Mouse (Mus musculus): ENCODE measurements around the gene Gm20388. TPM values are rescaled to one million over a fixed set of nuclear protein-coding genes. Genes with fewer than 3 reads are reported as not detected.

Gene Gm20388
- total RNA-seq, 1 experiment = 27.0 TPM

DNA sequence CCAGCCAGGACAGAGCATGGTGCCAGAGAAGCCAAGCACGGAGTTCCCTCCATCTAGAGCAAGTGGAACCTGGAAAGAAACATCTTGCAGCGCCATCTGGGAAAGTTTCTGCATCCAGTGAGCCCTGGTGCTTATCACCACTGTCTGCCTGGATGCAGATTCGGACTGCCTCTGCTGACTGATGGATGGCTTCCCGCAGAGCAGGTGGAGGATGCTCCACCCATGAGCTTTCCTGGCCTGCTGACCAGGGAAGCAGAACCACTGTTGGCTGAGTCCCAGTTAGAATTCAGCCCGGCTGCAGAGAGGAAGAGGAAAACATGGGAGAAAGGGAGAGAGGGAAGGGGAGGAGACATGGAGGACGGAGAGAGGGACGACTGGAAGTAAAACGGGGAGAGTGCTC is 777.1 kb downstream of the Gm20388 start:
- Histone ChIP-seq H3K9ac (ENCODE audit: insufficient read depth, low read depth, low read length, poor library complexity, severe bottlenecking) (no peak overlapping the region), H3K4me1 (ENCODE audit: control insufficient read depth in 2 of 2, insufficient read depth in 2 of 2, low read length in 2 of 2, poor library complexity in 1 of 2) (no peaks in the 10 kb centered on the region), H3K4me3 (ENCODE audit: insufficient read depth in 1 of 2, low read depth in 1 of 2, low read length in 2 of 2, poor library complexity in 1 of 2, severe bottlenecking in 1 of 2) (no peak overlapping the region), H3K9me3 (ENCODE audit: control insufficient read depth, insufficient read depth, low read depth, low read length) (no peaks in the 10 kb centered on the region), H3K36me3 (ENCODE audit: control insufficient read depth, insufficient read depth, low read length, poor library complexity, severe bottlenecking) (no peaks in the 10 kb centered on the region), H3K27ac (ENCODE audit: insufficient read depth, low read depth, low read length, poor library complexity, severe bottlenecking) (no peak overlapping the region)
- in situ Hi-C loops (cut with MboI; ENCODE audit: low sequenced_read_pairs in 2 of 2, unreplicated experiment in 2 of 2) = loop anchor here in 1 of 2 experiments (25.0 kb wide), 1 partner anchor 100 kb away; no protein-coding TSS in a partner anchor
- no peak for DNase-seq (ENCODE audit: low read depth, low spot score)
- no peak for TF ChIP-seq CHD2 (IDR thresholded peaks at IDR 0.05; ENCODE audit: low read depth, low read length)
- TF ChIP-seq ZNF384 (IDR thresholded peaks at IDR 0.05; ENCODE audit: low read depth, low read length) = no peak
- TF ChIP-seq ZC3H11A (IDR thresholded peaks at IDR 0.05; ENCODE audit: borderline replicate concordance, low read depth, low read length) = no peak
- TF ChIP-seq MAFK (IDR thresholded peaks at IDR 0.05; ENCODE audit: insufficient read depth, low read depth, low read length) = no peak
- TF ChIP-seq HCFC1 (IDR thresholded peaks at IDR 0.05; ENCODE audit: borderline replicate concordance, insufficient read depth, low read length) = no peak

DNA sequence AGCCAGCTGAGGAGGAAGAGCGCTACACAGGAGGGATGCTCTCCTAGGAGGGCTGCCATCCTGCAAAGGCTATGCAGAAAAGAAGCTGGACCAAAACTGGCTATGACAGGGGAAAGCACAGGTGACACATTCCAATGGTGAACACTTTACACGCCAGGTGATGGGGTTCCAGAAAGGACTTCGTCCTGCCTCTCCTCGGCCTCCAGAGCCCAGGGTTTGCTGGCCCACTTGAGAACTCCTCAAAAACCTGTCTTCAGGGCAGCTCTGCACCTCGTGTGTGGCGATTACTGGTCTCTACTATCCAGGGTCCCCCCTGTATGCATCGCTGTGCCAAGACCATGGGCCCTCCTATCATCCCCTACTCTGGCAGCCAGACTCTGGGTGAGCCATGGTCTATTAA is 777.9 kb downstream of the Gm20388 start:
- in situ Hi-C loops (cut with MboI; ENCODE audit: low sequenced_read_pairs in 2 of 2, unreplicated experiment in 2 of 2) = loop anchor here in 1 of 2 experiments (25.0 kb wide), 1 partner anchor 99 kb away; no protein-coding TSS in a partner anchor

DNA sequence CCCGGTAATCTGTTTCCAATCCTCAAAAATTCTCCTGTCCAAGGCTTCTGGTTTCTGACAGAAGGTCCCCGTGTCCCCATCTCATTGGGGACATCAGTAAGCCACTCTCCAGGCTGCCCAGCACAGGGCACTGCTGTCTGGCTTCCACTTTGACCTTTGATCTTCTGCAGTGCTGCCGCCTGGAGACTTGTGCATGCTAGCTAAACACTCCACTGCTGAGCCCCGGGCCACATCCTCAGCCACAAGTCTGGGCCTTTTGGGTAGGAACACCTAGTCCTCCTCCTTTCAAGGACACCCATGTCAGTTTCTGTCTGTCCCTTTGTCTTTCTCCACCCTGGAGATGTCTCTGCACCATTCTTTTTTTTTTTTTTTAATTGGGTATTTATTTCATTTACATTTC is 782.3 kb downstream of the Gm20388 start:
- in situ Hi-C loops (cut with MboI; ENCODE audit: low sequenced_read_pairs in 2 of 2, unreplicated experiment in 2 of 2) = loop anchor here in 1 of 2 experiments (25.0 kb wide), 1 partner anchor 94 kb away; no protein-coding TSS in a partner anchor
- no peaks in the 10 kb centered on the region for H3K9me3 ChIP-seq (ENCODE audit: control insufficient read depth, insufficient read depth, low read depth, low read length)
- TF ChIP-seq HCFC1 (IDR thresholded peaks at IDR 0.05; ENCODE audit: borderline replicate concordance, insufficient read depth, low read length) = no peak
- peaks cover 0 to 5% of the 10 kb centered on the region in 2 experiments; a peak in 2 of 4 replicates for H3K4me1 ChIP-seq (ENCODE audit: control insufficient read depth in 2 of 2, insufficient read depth in 2 of 2, low read length in 2 of 2, poor library complexity in 1 of 2)
- no peak overlapping the region for H3K4me3 ChIP-seq (ENCODE audit: insufficient read depth in 1 of 2, low read depth in 1 of 2, low read length in 2 of 2, poor library complexity in 1 of 2, severe bottlenecking in 1 of 2)
- no peak overlapping the region for H3K9ac ChIP-seq (ENCODE audit: insufficient read depth, low read depth, low read length, poor library complexity, severe bottlenecking)
- no peak overlapping the region for H3K27ac ChIP-seq (ENCODE audit: insufficient read depth, low read depth, low read length, poor library complexity, severe bottlenecking)
- H3K36me3 ChIP-seq (ENCODE audit: control insufficient read depth, insufficient read depth, low read length, poor library complexity, severe bottlenecking) = no peaks in the 10 kb centered on the region
- no peak for DNase-seq (ENCODE audit: low read depth, low spot score)

More for the DNA sequence above, 777.9 kb downstream of the Gm20388 start:
- Histone ChIP-seq H3K9ac (ENCODE audit: insufficient read depth, low read depth, low read length, poor library complexity, severe bottlenecking) (no peak overlapping the region), H3K4me1 (ENCODE audit: control insufficient read depth in 2 of 2, insufficient read depth in 2 of 2, low read length in 2 of 2, poor library complexity in 1 of 2) (no peaks in the 10 kb centered on the region), H3K36me3 (ENCODE audit: control insufficient read depth, insufficient read depth, low read length, poor library complexity, severe bottlenecking) (no peaks in the 10 kb centered on the region), H3K27ac (ENCODE audit: insufficient read depth, low read depth, low read length, poor library complexity, severe bottlenecking) (no peak overlapping the region), H3K9me3 (ENCODE audit: control insufficient read depth, insufficient read depth, low read depth, low read length) (no peaks in the 10 kb centered on the region), H3K4me3 (ENCODE audit: insufficient read depth in 1 of 2, low read depth in 1 of 2, low read length in 2 of 2, poor library complexity in 1 of 2, severe bottlenecking in 1 of 2) (no peak overlapping the region)
- no peak for DNase-seq (ENCODE audit: low read depth, low spot score)
- TF ChIP-seq HCFC1 (IDR thresholded peaks at IDR 0.05; ENCODE audit: borderline replicate concordance, insufficient read depth, low read length) (no peak), ZNF384 (IDR thresholded peaks at IDR 0.05; ENCODE audit: low read depth, low read length) (no peak), ZC3H11A (IDR thresholded peaks at IDR 0.05; ENCODE audit: borderline replicate concordance, low read depth, low read length) (no peak), MAFK (IDR thresholded peaks at IDR 0.05; ENCODE audit: insufficient read depth, low read depth, low read length) (no peak), CHD2 (IDR thresholded peaks at IDR 0.05; ENCODE audit: low read depth, low read length) (no peak)

DNA sequence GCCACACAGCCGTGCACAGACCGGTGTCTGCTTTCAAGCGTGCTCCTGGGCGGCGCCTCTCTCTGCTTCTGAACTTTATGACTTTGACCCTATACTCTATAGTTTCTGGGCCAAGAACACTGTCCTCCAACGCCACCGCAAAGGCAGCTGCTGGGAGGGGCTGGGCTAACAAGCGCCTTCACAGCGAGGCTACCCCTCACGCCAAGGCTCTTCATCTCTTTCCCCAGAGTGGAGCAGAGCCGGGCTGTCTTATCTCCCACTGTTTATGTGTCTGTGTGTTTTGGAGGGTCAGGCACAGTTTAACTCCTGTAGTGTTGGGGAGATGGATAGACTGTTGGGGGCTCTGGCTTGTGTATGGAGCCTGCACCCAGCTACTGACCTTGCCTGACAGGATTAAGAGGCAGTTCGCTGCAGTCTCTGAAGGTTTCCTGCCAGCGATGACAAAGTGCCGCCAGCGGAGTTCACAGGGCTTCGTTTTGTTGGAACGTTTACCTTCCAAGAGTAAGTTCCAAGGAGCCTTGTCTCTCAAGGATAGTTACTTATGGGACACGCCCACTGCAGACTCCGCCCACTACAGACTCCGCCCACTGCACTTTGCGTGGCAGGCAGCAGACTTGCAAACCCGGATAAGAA is 783.3 kb downstream of the Gm20388 start:
- Histone ChIP-seq H3K9ac (ENCODE audit: insufficient read depth, low read depth, low read length, poor library complexity, severe bottlenecking) (no peak overlapping the region), H3K4me1 (ENCODE audit: control insufficient read depth in 2 of 2, insufficient read depth in 2 of 2, low read length in 2 of 2, poor library complexity in 1 of 2) (peaks cover 0 to 5% of the 10 kb centered on the region in 2 experiments; a peak in 2 of 4 replicates), H3K9me3 (ENCODE audit: control insufficient read depth, insufficient read depth, low read depth, low read length) (no peaks in the 10 kb centered on the region), H3K27ac (ENCODE audit: insufficient read depth, low read depth, low read length, poor library complexity, severe bottlenecking) (no peak overlapping the region), H3K4me3 (ENCODE audit: insufficient read depth in 1 of 2, low read depth in 1 of 2, low read length in 2 of 2, poor library complexity in 1 of 2, severe bottlenecking in 1 of 2) (peak overlapping the region in 1 of 2 experiments; percentile 20; a peak in 1 of 4 replicates), H3K36me3 (ENCODE audit: control insufficient read depth, insufficient read depth, low read length, poor library complexity, severe bottlenecking) (no peaks in the 10 kb centered on the region)
- no peak for TF ChIP-seq HCFC1 (IDR thresholded peaks at IDR 0.05; ENCODE audit: borderline replicate concordance, insufficient read depth, low read length)
- TF ChIP-seq ZNF384 (IDR thresholded peaks at IDR 0.05; ENCODE audit: low read depth, low read length) = no peak
- no peak for TF ChIP-seq CHD2 (IDR thresholded peaks at IDR 0.05; ENCODE audit: low read depth, low read length)
- TF ChIP-seq MAFK (IDR thresholded peaks at IDR 0.05; ENCODE audit: insufficient read depth, low read depth, low read length) = no peak
- no peak for TF ChIP-seq ZC3H11A (IDR thresholded peaks at IDR 0.05; ENCODE audit: borderline replicate concordance, low read depth, low read length)
- in situ Hi-C loops (cut with MboI; ENCODE audit: low sequenced_read_pairs in 2 of 2, unreplicated experiment in 2 of 2) = loop anchor here in 1 of 2 experiments (25.0 kb wide), 1 partner anchor 93 kb away; no protein-coding TSS in a partner anchor
- DNase-seq (ENCODE audit: low read depth, low spot score) = peak; percentile 70
